Mouse (Mus musculus): ENCODE measurements around the gene Rnf11. TPM values are rescaled to one million over a fixed set of nuclear protein-coding genes. Genes with fewer than 3 reads are reported as not detected.

The Rnf11 gene
- polyA plus RNA-seq, 1 experiment from 2014 or later = 99.2 TPM

- WGBS = 80% methylated on average over 8 of the region's 8 CpGs
- Histone ChIP-seq H3K36me3 (replicated peaks; ENCODE audit: control insufficient read depth, insufficient read depth) (no peaks in the 10 kb centered on the region), H3K9ac (no peak overlapping the region), H3K27ac (no peak overlapping the region), H3K27me3 (ENCODE audit: control insufficient read depth, insufficient read depth, low read length) (no peaks in the 10 kb centered on the region), H3K4me1 (replicated peaks; ENCODE audit: control insufficient read depth, insufficient read depth, low read length) (no peaks in the 10 kb centered on the region), H3K4me3 (replicated peaks; ENCODE audit: low read length) (no peak overlapping the region), H3K9me3 (ENCODE audit: control insufficient read depth, low read length) (no peaks in the 10 kb centered on the region), H3K4me2 (replicated peaks) (no peak overlapping the region)
- DNase-seq (ENCODE audit: low spot score) = no peak
- no peak for ATAC-seq (ENCODE audit: low FRiP score)
These were observed 45.4 kb downstream of the Rnf11 start for GRCm38 (mm10) chr4:109439101-109439500.

DNA sequence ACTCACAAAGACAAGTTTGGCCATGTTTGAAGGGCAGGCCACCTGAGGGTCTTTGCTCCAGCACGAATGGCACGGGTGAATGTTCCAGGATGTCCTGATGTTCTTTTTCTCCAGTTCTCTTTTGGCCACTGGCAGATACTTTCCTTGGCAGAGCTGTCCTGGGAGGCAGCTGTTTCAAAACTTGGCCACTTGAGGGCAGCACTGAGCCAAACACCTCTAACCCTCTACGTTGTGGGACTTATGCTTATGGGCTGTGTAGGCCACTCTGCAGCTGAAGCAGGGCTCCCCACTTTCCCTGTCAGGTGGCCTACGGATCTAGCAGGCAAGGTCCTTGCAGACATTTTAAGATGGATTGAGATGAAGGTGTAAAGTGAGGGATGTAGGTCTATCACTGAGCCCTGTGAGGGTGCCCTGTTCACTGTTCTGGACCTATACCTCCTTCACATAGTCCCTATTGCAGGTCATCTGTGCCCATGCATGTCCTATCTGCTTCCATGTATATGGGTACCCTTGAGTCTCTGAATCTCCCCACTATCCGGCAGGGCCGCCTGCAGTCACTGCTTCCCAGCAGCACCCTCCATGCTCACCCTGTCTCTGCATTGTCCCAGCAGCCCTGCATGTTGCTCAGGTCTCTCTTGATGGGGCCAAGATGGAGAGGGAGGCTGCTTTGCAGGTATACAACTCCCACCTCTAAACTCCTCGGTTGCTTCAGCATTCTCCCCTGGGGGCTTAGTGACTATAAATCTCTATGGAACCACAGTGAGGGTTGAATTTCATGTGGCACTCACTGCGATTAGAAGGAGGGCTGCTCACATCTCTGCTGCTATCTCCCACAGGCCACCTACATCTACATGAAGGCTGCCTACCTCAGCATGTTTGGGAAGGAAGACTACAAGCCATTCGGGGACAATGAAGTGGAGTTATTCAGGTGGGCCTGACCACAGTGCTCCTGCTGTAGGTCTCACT, 46.3 kb downstream of the Rnf11 start:
- ATAC-seq (ENCODE audit: low FRiP score) (peak; percentile 77), DNase-seq (ENCODE audit: low spot score) (peak; percentile 74)
- H3K27ac ChIP-seq = no peak overlapping the region
- H3K4me2 ChIP-seq (replicated peaks) = no peak overlapping the region
- no peaks in the 10 kb centered on the region for H3K4me1 ChIP-seq (replicated peaks; ENCODE audit: control insufficient read depth, insufficient read depth, low read length)
- H3K27me3 ChIP-seq (ENCODE audit: control insufficient read depth, insufficient read depth, low read length) = no peaks in the 10 kb centered on the region
- no peaks in the 10 kb centered on the region for H3K9me3 ChIP-seq (ENCODE audit: control insufficient read depth, low read length)
- no peak overlapping the region for H3K9ac ChIP-seq
- no peak overlapping the region for H3K4me3 ChIP-seq (replicated peaks; ENCODE audit: low read length)
- WGBS = 55% methylated on average over 9 of the region's 9 CpGs
- no peaks in the 10 kb centered on the region for H3K36me3 ChIP-seq (replicated peaks; ENCODE audit: control insufficient read depth, insufficient read depth)

DNA sequence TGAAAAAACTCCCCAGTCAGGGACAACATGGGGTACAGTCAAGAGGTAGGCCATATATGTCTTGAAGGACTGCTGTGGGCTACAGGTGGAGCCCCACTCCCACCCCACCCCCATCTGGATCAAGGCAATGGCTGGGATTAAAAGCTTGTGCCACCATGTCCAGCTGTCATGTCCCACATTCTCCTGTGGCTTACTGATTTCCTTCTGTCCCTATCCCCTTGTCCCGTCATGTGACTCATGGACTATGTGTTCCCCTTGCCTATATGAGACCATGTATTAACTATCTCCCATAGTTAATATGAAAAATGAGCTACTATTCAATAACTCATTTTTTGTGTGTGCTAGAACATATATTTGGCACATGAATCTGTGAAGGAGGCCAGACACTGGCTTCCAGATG, 50.3 kb downstream of the Rnf11 start:
- DNase-seq (ENCODE audit: low spot score) (no peak), ATAC-seq (ENCODE audit: low FRiP score) (no peak)
- WGBS = 91% methylated on average over 1 of the region's 1 CpGs
- Histone ChIP-seq H3K9me3 (ENCODE audit: control insufficient read depth, low read length) (no peaks in the 10 kb centered on the region), H3K9ac (no peak overlapping the region), H3K27ac (no peak overlapping the region), H3K4me1 (replicated peaks; ENCODE audit: control insufficient read depth, insufficient read depth, low read length) (no peaks in the 10 kb centered on the region), H3K4me3 (replicated peaks; ENCODE audit: low read length) (no peak overlapping the region), H3K36me3 (replicated peaks; ENCODE audit: control insufficient read depth, insufficient read depth) (no peaks in the 10 kb centered on the region), H3K27me3 (ENCODE audit: control insufficient read depth, insufficient read depth, low read length) (no peaks in the 10 kb centered on the region), H3K4me2 (replicated peaks) (no peak overlapping the region)

DNA sequence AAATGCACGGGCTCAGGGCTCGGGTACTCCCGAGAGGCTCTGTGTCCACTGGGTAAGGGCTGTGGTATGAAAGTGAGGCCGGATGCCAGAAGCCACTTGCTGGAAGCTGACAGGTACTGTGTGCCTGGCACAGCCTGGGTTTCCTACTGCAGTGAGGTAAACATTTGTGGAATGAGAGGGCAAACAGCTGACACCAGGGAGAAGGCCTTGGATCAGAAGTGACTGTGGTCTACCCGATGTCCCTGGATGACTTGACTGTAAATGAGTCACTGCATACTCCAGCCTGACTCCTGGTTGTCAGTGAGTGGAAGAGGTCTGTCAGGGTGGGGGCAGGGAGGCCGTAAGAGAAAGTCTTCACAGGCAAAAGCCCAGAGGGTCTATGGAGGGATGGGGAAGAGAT, 50.9 kb downstream of the Rnf11 start:
- no peak overlapping the region for H3K27ac ChIP-seq
- H3K36me3 ChIP-seq (replicated peaks; ENCODE audit: control insufficient read depth, insufficient read depth) = no peaks in the 10 kb centered on the region
- ATAC-seq (ENCODE audit: low FRiP score) (no peak), DNase-seq (ENCODE audit: low spot score) (no peak)
- no peaks in the 10 kb centered on the region for H3K27me3 ChIP-seq (ENCODE audit: control insufficient read depth, insufficient read depth, low read length)
- H3K9me3 ChIP-seq (ENCODE audit: control insufficient read depth, low read length) = no peaks in the 10 kb centered on the region
- no peak overlapping the region for H3K4me3 ChIP-seq (replicated peaks; ENCODE audit: low read length)
- no peak overlapping the region for H3K4me2 ChIP-seq (replicated peaks)
- H3K9ac ChIP-seq = no peak overlapping the region
- H3K4me1 ChIP-seq (replicated peaks; ENCODE audit: control insufficient read depth, insufficient read depth, low read length) = no peaks in the 10 kb centered on the region
- WGBS = 83% methylated on average over 6 of the region's 6 CpGs

DNA sequence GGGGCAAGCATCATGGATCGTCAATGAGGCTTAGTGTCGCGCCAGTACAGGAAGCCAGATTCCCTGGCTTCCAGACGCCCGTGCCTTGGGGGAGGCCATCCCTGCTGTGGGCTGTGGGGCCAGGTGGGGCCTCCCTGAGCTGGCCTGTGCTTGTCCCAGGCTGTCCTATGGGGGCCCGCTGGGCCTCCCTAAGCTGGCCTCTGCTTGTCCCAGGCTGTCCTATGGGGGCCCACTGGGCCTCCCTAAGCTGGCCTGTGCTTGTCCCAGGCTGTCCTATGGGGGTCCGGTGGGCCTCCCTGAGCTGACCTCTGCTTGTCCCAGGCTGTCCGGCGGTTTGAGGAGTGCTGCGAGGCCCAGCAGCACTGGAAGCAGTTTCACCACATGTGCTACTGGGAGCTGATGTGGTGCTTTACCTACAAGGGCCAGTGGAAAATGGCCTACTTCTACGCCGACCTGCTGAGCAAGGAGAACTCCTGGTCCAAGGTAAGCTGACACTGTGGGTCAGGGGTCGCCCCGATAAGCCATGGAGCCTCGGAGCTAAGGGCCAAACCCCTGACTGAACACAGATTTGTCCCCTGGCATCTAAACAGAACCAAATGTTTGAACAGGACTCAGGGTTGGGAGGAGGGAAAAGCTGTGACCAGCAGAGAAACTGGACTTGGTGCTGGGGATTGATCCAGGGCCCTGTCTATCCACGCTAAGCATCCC, 51.7 kb downstream of the Rnf11 start:
- no peak for DNase-seq (ENCODE audit: low spot score)
- Histone ChIP-seq H3K4me1 (replicated peaks; ENCODE audit: control insufficient read depth, insufficient read depth, low read length) (no peaks in the 10 kb centered on the region), H3K9ac (no peak overlapping the region), H3K4me2 (replicated peaks) (no peak overlapping the region), H3K27me3 (ENCODE audit: control insufficient read depth, insufficient read depth, low read length) (no peaks in the 10 kb centered on the region), H3K27ac (no peak overlapping the region), H3K9me3 (ENCODE audit: control insufficient read depth, low read length) (no peaks in the 10 kb centered on the region), H3K4me3 (replicated peaks; ENCODE audit: low read length) (no peak overlapping the region), H3K36me3 (replicated peaks; ENCODE audit: control insufficient read depth, insufficient read depth) (no peaks in the 10 kb centered on the region)
- WGBS = 80% methylated on average over 16 of the region's 16 CpGs
- no peak for ATAC-seq (ENCODE audit: low FRiP score)

- WGBS = 60% methylated on average over 13 of the region's 13 CpGs
- H3K4me3 ChIP-seq (replicated peaks; ENCODE audit: low read length) = no peak overlapping the region
- H3K4me2 ChIP-seq (replicated peaks) = no peak overlapping the region
- H3K9ac ChIP-seq = no peak overlapping the region
- peak; percentile 30 for DNase-seq (ENCODE audit: low spot score)
- no peaks in the 10 kb centered on the region for H3K27me3 ChIP-seq (ENCODE audit: control insufficient read depth, insufficient read depth, low read length)
- no peak for ATAC-seq (ENCODE audit: low FRiP score)
- no peaks in the 10 kb centered on the region for H3K4me1 ChIP-seq (replicated peaks; ENCODE audit: control insufficient read depth, insufficient read depth, low read length)
- no peak overlapping the region for H3K27ac ChIP-seq
- no peaks in the 10 kb centered on the region for H3K36me3 ChIP-seq (replicated peaks; ENCODE audit: control insufficient read depth, insufficient read depth)
- H3K9me3 ChIP-seq (ENCODE audit: control insufficient read depth, low read length) = no peaks in the 10 kb centered on the region
These were observed 53.7 kb downstream of the Rnf11 start for GRCm38 (mm10) chr4:109430854-109431253.

GRCm38 (mm10) chr4:109430250-109430649, 54.3 kb downstream of the Rnf11 start:
- Histone ChIP-seq H3K4me3 (replicated peaks; ENCODE audit: low read length) (no peak overlapping the region), H3K4me2 (replicated peaks) (no peak overlapping the region), H3K4me1 (replicated peaks; ENCODE audit: control insufficient read depth, insufficient read depth, low read length) (no peaks in the 10 kb centered on the region), H3K27me3 (ENCODE audit: control insufficient read depth, insufficient read depth, low read length) (no peaks in the 10 kb centered on the region), H3K27ac (no peak overlapping the region), H3K9ac (no peak overlapping the region), H3K36me3 (replicated peaks; ENCODE audit: control insufficient read depth, insufficient read depth) (no peaks in the 10 kb centered on the region), H3K9me3 (ENCODE audit: control insufficient read depth, low read length) (no peaks in the 10 kb centered on the region)
- no peak for DNase-seq (ENCODE audit: low spot score)
- ATAC-seq (ENCODE audit: low FRiP score) = no peak
- 91% methylated on average over 7 of the region's 7 CpGs for WGBS

- no peak for DNase-seq (ENCODE audit: low spot score)
These were observed 57.5 kb downstream of the Rnf11 start for GRCm38 (mm10) chr4:109427058-109427457.

DNA sequence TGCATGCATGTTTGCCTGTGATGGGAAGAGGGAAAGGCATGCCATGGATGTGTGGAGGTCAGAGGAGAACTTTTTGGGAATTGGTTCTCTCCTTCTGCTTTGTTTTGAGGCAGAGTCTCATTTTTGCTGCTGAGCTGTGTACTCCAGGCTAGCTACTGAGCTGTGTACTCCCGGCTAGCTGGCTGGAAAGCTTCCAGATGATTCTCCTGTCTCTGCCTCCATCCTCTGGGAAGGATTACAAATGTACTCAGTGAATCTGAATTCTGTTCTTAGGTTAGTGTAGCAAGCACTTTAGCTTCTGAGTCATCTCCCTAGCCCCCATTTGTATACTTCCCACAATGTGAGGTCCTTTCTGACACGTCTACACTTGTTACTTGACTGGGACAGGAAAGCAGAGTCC, 61.1 kb downstream of the Rnf11 start:
- Histone ChIP-seq H3K4me2 (replicated peaks) (no peak overlapping the region), H3K27me3 (ENCODE audit: control insufficient read depth, insufficient read depth, low read length) (no peaks in the 10 kb centered on the region), H3K27ac (no peak overlapping the region), H3K4me3 (replicated peaks; ENCODE audit: low read length) (no peak overlapping the region), H3K9me3 (ENCODE audit: control insufficient read depth, low read length) (no peaks in the 10 kb centered on the region), H3K9ac (no peak overlapping the region), H3K4me1 (replicated peaks; ENCODE audit: control insufficient read depth, insufficient read depth, low read length) (no peaks in the 10 kb centered on the region), H3K36me3 (replicated peaks; ENCODE audit: control insufficient read depth, insufficient read depth) (no peaks in the 10 kb centered on the region)
- no peak for DNase-seq (ENCODE audit: low spot score)
- WGBS = 85% methylated on average over 2 of the region's 2 CpGs
- no peak for ATAC-seq (ENCODE audit: low FRiP score)

More at GRCm38 (mm10) chr4:109427058-109427457, 57.5 kb downstream of the Rnf11 start:
- H3K4me1 ChIP-seq (replicated peaks; ENCODE audit: control insufficient read depth, insufficient read depth, low read length) = no peaks in the 10 kb centered on the region
- no peak overlapping the region for H3K4me2 ChIP-seq (replicated peaks)
- no peaks in the 10 kb centered on the region for H3K36me3 ChIP-seq (replicated peaks; ENCODE audit: control insufficient read depth, insufficient read depth)
- H3K27ac ChIP-seq = no peak overlapping the region
- no peaks in the 10 kb centered on the region for H3K9me3 ChIP-seq (ENCODE audit: control insufficient read depth, low read length)
- H3K27me3 ChIP-seq (ENCODE audit: control insufficient read depth, insufficient read depth, low read length) = no peaks in the 10 kb centered on the region
- no peak for ATAC-seq (ENCODE audit: low FRiP score)
- H3K9ac ChIP-seq = no peak overlapping the region
- no peak overlapping the region for H3K4me3 ChIP-seq (replicated peaks; ENCODE audit: low read length)
- WGBS = 67% methylated on average over 1 of the region's 1 CpGs
